Mouse (Mus musculus) MEL (cell line): ENCODE data around the gene B130006D01Rik. TPM values are rescaled to one million over a fixed set of nuclear protein-coding genes. Genes with fewer than 3 reads are reported as not detected.

Source experiments
- DNase-seq: peaks from one replicate; pipeline ENCODE4 v3.0.0; 2011; ENCODE audit warnings: low read depth, low spot score
- H3K27ac ChIP-seq: 2 replicates; pipeline ENCODE4 v1.5.1; 2012; ENCODE audit warnings: low read depth, mild to moderate bottlenecking, control low read depth, low read length, moderate library complexity; ENCODE audit not compliant: control insufficient read depth
- H3K27me3 ChIP-seq, 2 experiments: fragments of 150-350 bp in 1 of 2; sonication (generic) in 1 of 2; 2 replicates each; pipeline ENCODE4 v1.6.1; 2012; ENCODE audit warnings: low read length in 2 of 2, mild to moderate bottlenecking in 2 of 2, improper control_type of control experiment in 1 of 2, moderate library complexity in 1 of 2; ENCODE audit not compliant: insufficient read depth in 2 of 2, control insufficient read depth in 1 of 2
- H3K36me3 ChIP-seq, 2 experiments: 2 replicates each; pipeline ENCODE4 v1.6.1; 2012 to 2014; ENCODE audit warnings: low read length in 2 of 2, improper control_type of control experiment in 1 of 2, inconsistent platforms in 1 of 2, mild to moderate bottlenecking in 1 of 2; ENCODE audit not compliant: insufficient read depth in 2 of 2, control insufficient read depth in 1 of 2
- H3K4me1 ChIP-seq, 2 experiments: fragments of 150-350 bp in 1 of 2; sonication (generic) in 1 of 2; 2 replicates each; pipeline ENCODE4 v1.6.1; 2012; ENCODE audit warnings: low read length in 2 of 2, improper control_type of control experiment in 1 of 2, mild to moderate bottlenecking in 1 of 2; ENCODE audit not compliant: insufficient read depth in 2 of 2, control insufficient read depth in 1 of 2
- H3K4me3 ChIP-seq, 2 experiments: fragments of 150-350 bp in 1 of 2; sonication (generic) in 1 of 2; 2 replicates each; pipeline ENCODE4 v1.5.1; 2012; ENCODE audit warnings: low read depth in 2 of 2, low read length in 2 of 2, mild to moderate bottlenecking in 2 of 2, moderate library complexity in 2 of 2, control low read depth in 1 of 2, improper control_type of control experiment in 1 of 2; ENCODE audit not compliant: control insufficient read depth in 1 of 2, insufficient read depth in 1 of 2
- H3K79me2 ChIP-seq: 2 replicates; pipeline ENCODE4 v1.6.1; 2012; ENCODE audit warnings: mild to moderate bottlenecking, low read length, moderate library complexity; ENCODE audit not compliant: control insufficient read depth, poor library complexity, insufficient read depth
- H3K9ac ChIP-seq: 2 replicates; pipeline ENCODE4 v1.6.1; 2012; ENCODE audit warnings: low read depth, mild to moderate bottlenecking, control low read depth, low read length, moderate library complexity; ENCODE audit not compliant: control insufficient read depth, poor library complexity, severe bottlenecking
- H3K9me3 ChIP-seq: fragments of 150-350 bp; sonication (generic); replicated peaks from 2 replicates; pipeline ENCODE4 v1.6.1; 2012; ENCODE audit warnings: mild to moderate bottlenecking, low read length, improper control_type of control experiment, moderate library complexity; ENCODE audit not compliant: insufficient read depth
- BHLHE40 ChIP-seq: IDR thresholded peaks from 2 replicates; pipeline ENCODE4 v1.6.1; 2012; ENCODE audit warnings: low read depth, mild to moderate bottlenecking, inconsistent platforms, low read length, improper control_type of control experiment, borderline replicate concordance
- CHD1 ChIP-seq: IDR thresholded peaks from 2 replicates; pipeline ENCODE4 v1.6.1; 2012; ENCODE audit warnings: low read depth, mild to moderate bottlenecking, inconsistent platforms, low read length, improper control_type of control experiment
- CHD2 ChIP-seq: IDR thresholded peaks from 2 replicates; pipeline ENCODE4 v1.6.1; 2011; ENCODE audit warnings: low read length, improper control_type of control experiment
- CTCF ChIP-seq, 3 experiments: IDR thresholded peaks in 2 of 3; conservative IDR thresholded peaks in 1 of 3; 2 replicates each; pipeline ENCODE4 v1.5.1; 2011 to 2012; ENCODE audit warnings: low read length in 3 of 3, low read depth in 2 of 3, mild to moderate bottlenecking in 2 of 3, improper control_type of control experiment in 1 of 3, inconsistent platforms in 1 of 3, mixed read lengths in 1 of 3, moderate library complexity in 1 of 3; ENCODE audit not compliant: control insufficient read depth in 1 of 3, insufficient read depth in 1 of 3, poor library complexity in 1 of 3, severe bottlenecking in 1 of 3
- E2F4 ChIP-seq: IDR thresholded peaks from 2 replicates; pipeline ENCODE4 v1.6.1; 2011; ENCODE audit warnings: low read depth, low read length, improper control_type of control experiment, borderline replicate concordance
- ELF1 ChIP-seq: IDR thresholded peaks from 2 replicates; pipeline ENCODE4 v1.6.1; 2014; ENCODE audit warnings: low read depth, mild to moderate bottlenecking, inconsistent platforms, low read length, improper control_type of control experiment, moderate library complexity
- EP300 ChIP-seq, 2 experiments: IDR thresholded peaks; 2 replicates each; pipeline ENCODE4 v1.6.1; 2011; ENCODE audit warnings: improper control_type of control experiment in 2 of 2, low read length in 2 of 2, low read depth in 1 of 2, mild to moderate bottlenecking in 1 of 2
- GABPA ChIP-seq: IDR thresholded peaks from 2 replicates; pipeline ENCODE4 v1.6.1; 2012; ENCODE audit warnings: low read depth, mild to moderate bottlenecking, inconsistent platforms, low read length, improper control_type of control experiment, moderate library complexity
- GATA1 ChIP-seq: IDR thresholded peaks from 2 replicates; pipeline ENCODE4 v1.6.1; 2011; ENCODE audit warnings: low read depth, low read length, improper control_type of control experiment
- HCFC1 ChIP-seq: IDR thresholded peaks from 2 replicates; pipeline ENCODE4 v1.6.1; 2012; ENCODE audit warnings: low read depth, mild to moderate bottlenecking, inconsistent platforms, low read length, improper control_type of control experiment, moderate library complexity
- MAFK ChIP-seq: IDR thresholded peaks from 2 replicates; pipeline ENCODE4 v1.6.1; 2011; ENCODE audit warnings: low read depth, mild to moderate bottlenecking, low read length, improper control_type of control experiment, borderline replicate concordance
- MAX ChIP-seq: IDR thresholded peaks from 2 replicates; pipeline ENCODE4 v1.6.1; 2011; ENCODE audit warnings: low read length, improper control_type of control experiment
- MAZ ChIP-seq: IDR thresholded peaks from 2 replicates; pipeline ENCODE4 v1.6.1; 2012; ENCODE audit warnings: low read depth, mild to moderate bottlenecking, inconsistent platforms, low read length, improper control_type of control experiment
- MEF2A ChIP-seq: IDR thresholded peaks from 2 replicates; pipeline ENCODE4 v1.6.1; 2014; ENCODE audit warnings: low read depth, mild to moderate bottlenecking, inconsistent platforms, low read length, improper control_type of control experiment; ENCODE audit not compliant: poor library complexity, insufficient replicate concordance, severe bottlenecking; ENCODE audit errors: extremely low read depth
- MXI1 ChIP-seq: IDR thresholded peaks from 2 replicates; pipeline ENCODE4 v1.6.1; 2011; ENCODE audit warnings: mild to moderate bottlenecking, low read depth, low read length, improper control_type of control experiment
- MYB ChIP-seq: IDR thresholded peaks from 2 replicates; pipeline ENCODE4 v1.6.1; 2011; ENCODE audit warnings: mild to moderate bottlenecking, low read depth, low read length, improper control_type of control experiment
- MYC ChIP-seq: IDR thresholded peaks from 2 replicates; pipeline ENCODE4 v1.6.1; 2011; ENCODE audit warnings: low read depth, mild to moderate bottlenecking, low read length, improper control_type of control experiment, moderate library complexity
- NELFE ChIP-seq: IDR thresholded peaks from 2 replicates; pipeline ENCODE4 v1.6.1; 2011; ENCODE audit warnings: low read depth, low read length, improper control_type of control experiment
- POLR2A ChIP-seq, 2 experiments: IDR thresholded peaks; 2 replicates each; pipeline ENCODE4 v1.6.1; 2011 to 2012; ENCODE audit warnings: low read length in 2 of 2, mild to moderate bottlenecking in 2 of 2, control low read depth in 1 of 2, improper control_type of control experiment in 1 of 2, low read depth in 1 of 2, moderate library complexity in 1 of 2; ENCODE audit not compliant: control insufficient read depth in 1 of 2, insufficient read depth in 1 of 2, poor library complexity in 1 of 2
- POLR2AphosphoS5 ChIP-seq: IDR thresholded peaks from 2 replicates; pipeline ENCODE4 v1.6.1; 2012; ENCODE audit warnings: low read depth, borderline replicate concordance, mild to moderate bottlenecking, inconsistent platforms, low read length, moderate library complexity, mixed read lengths
- RAD21 ChIP-seq: IDR thresholded peaks from 2 replicates; pipeline ENCODE4 v1.6.1; 2011; ENCODE audit warnings: mild to moderate bottlenecking, low read depth, low read length, improper control_type of control experiment
- RCOR1 ChIP-seq: IDR thresholded peaks from 2 replicates; pipeline ENCODE4 v1.6.1; 2012; ENCODE audit warnings: low read depth, mild to moderate bottlenecking, inconsistent platforms, low read length, improper control_type of control experiment
- SIN3A ChIP-seq: IDR thresholded peaks from 2 replicates; pipeline ENCODE4 v1.6.1; 2012; ENCODE audit warnings: low read length, improper control_type of control experiment, inconsistent platforms
- SMC3 ChIP-seq: IDR thresholded peaks from 2 replicates; pipeline ENCODE4 v1.6.1; 2011; ENCODE audit warnings: low read depth, low read length, improper control_type of control experiment
- TAL1 ChIP-seq: IDR thresholded peaks from 2 replicates; pipeline ENCODE4 v1.6.1; 2012; ENCODE audit warnings: mild to moderate bottlenecking, inconsistent platforms, low read length, moderate library complexity, mixed read lengths
- TBP ChIP-seq: IDR thresholded peaks from 2 replicates; pipeline ENCODE4 v1.8.0; 2011; ENCODE audit warnings: low read depth, low read length, improper control_type of control experiment
- TCF12 ChIP-seq: IDR thresholded peaks from 2 replicates; pipeline ENCODE4 v1.6.1; 2014; ENCODE audit warnings: low read depth, mild to moderate bottlenecking, inconsistent platforms, low read length, improper control_type of control experiment, moderate library complexity
- UBTF ChIP-seq: IDR thresholded peaks from 2 replicates; pipeline ENCODE4 v1.6.1; 2012; ENCODE audit warnings: low read depth, mild to moderate bottlenecking, inconsistent platforms, low read length, improper control_type of control experiment, moderate library complexity, borderline replicate concordance; ENCODE audit not compliant: insufficient read depth
- USF1 ChIP-seq: IDR thresholded peaks from 2 replicates; pipeline ENCODE4 v1.6.1; 2014; ENCODE audit warnings: low read depth, mild to moderate bottlenecking, inconsistent platforms, low read length, improper control_type of control experiment, moderate library complexity
- USF2 ChIP-seq, 2 experiments: IDR thresholded peaks; 2 replicates each; pipeline ENCODE4 v1.6.1; 2011 to 2012; ENCODE audit warnings: improper control_type of control experiment in 2 of 2, low read length in 2 of 2, borderline replicate concordance in 1 of 2, inconsistent platforms in 1 of 2, low read depth in 1 of 2, mild to moderate bottlenecking in 1 of 2; ENCODE audit not compliant: insufficient read depth in 1 of 2
- ZC3H11A ChIP-seq: IDR thresholded peaks from 2 replicates; pipeline ENCODE4 v1.6.1; 2012; ENCODE audit warnings: low read depth, mild to moderate bottlenecking, inconsistent platforms, low read length, improper control_type of control experiment
- ZKSCAN1 ChIP-seq: IDR thresholded peaks from 2 replicates; pipeline ENCODE4 v1.6.1; 2012; ENCODE audit warnings: low read depth, mild to moderate bottlenecking, inconsistent platforms, low read length, improper control_type of control experiment, moderate library complexity
- polyA plus RNA-seq, 2 experiments: library from polyadenylated mRNA; stranded (reverse) in 1 of 2; unstranded in 1 of 2; fragments of >175 nt in 1 of 2; fragments of >200 nt in 1 of 2; gene quantifications; 2 replicates each; pipeline versions ENCODE4 v1.2.1 to v1.2.4; 2012; ENCODE audit warnings: low replicate concordance in 2 of 2, low read depth in 1 of 2; ENCODE audit not compliant: insufficient read length in 2 of 2, insufficient read depth in 1 of 2, missing spikeins in 1 of 2
- total RNA-seq: library from RNA; depleted of rRNA; stranded (reverse); fragments of 300-350 nt; gene quantifications from 2 replicates; pipeline ENCODE4 v1.2.3, GENCODE M21; 2012

B130006D01Rik gene
- total and polyA plus RNA-seq, 3 experiments: 0.11 to 0.73 TPM; not detected in 1

DNA sequence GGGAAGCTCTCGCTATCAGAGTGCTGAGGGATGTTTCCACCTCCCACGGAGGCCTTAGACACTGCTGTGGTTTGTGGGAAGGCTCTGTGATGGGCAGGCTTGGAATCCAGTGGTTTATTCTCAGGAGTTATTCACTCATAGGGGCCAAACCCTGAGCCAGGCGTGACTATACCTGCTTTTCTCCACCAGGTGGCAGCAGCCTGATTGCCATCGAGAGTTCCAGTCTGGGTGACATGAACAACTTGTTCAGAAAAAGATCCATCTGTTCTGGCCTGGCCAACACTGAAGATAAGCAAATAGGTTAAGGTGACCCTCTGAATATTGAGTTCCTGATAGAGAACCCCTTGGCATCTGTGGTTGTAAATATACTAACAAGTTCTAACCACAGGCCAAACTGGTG is 37.4 kb upstream of the B130006D01Rik start (continued):
- TF ChIP-seq POLR2A (IDR thresholded peaks at IDR 0.05; ENCODE audit: control insufficient read depth in 1 of 2, insufficient read depth in 1 of 2, low read depth in 1 of 2, low read length in 2 of 2, poor library complexity in 1 of 2): no peak
- no peak for TF ChIP-seq MAFK
- TF ChIP-seq CTCF (IDR thresholded peaks at IDR 0.05 in 2 of 3, conservative IDR thresholded peaks at IDR 0.05 in 1 of 3; ENCODE audit: control insufficient read depth in 1 of 3, insufficient read depth in 1 of 3, low read depth in 2 of 3, low read length in 3 of 3, poor library complexity in 1 of 3, severe bottlenecking in 1 of 3): peak; percentile 97 to 100 (median 98)
- peak; percentile 53 for TF ChIP-seq MXI1
- no peak for TF ChIP-seq MYB

DNA sequence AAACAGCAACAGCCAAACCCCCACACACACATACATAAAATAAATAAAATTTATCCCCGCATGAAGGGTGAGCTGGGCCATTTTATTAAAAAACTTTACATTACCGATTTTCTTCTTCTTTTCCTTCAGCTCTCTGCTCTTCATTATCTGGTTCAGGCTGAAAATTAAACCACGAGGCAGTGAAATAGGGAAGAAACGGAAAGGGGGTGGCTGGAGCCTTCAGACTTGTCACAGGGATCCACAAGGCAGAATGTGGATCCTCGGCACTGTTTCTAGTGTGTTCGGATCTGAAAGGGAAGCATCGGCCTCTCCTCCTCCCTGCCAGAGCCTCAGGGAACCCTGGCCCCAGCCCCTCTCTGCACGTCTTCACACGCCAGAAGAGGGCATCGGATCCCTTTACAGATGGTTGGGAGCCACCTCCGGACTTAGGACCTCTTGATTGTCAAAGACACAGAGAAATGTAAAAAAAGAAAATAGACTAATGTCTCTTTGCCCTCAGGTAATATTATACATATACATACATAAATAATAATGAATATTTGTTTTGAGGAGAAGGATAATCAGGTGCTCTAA is 36.2 kb upstream of the B130006D01Rik start:
- Histone ChIP-seq H3K79me2 (no peaks in the 10 kb centered on the region; the same call in 1 of the 2 replicates), H3K27ac (peak overlapping the region; percentile 85), H3K4me1 (peaks cover 11 to 43% of the 10 kb centered on the region in 2 experiments), H3K9ac (peak overlapping the region; percentile 76), H3K9me3 (no peaks in the 10 kb centered on the region), H3K36me3 (peaks cover 0 to 23% of the 10 kb centered on the region in 2 experiments; a peak in 2 of 4 replicates), H3K27me3 (no peaks in the 10 kb centered on the region), H3K4me3 (peak overlapping the region; percentile 51 to 63)
- DNase-seq: peak; percentile 87
- TF ChIP-seq MEF2A (no peak), TCF12 (0 out of 2 replicates have a peak, but pooled peaks have one; percentile 23), NELFE (0 out of 2 replicates have a peak, but pooled peaks have one; percentile 29), MAFK (no peak), TBP (peak; percentile 84), USF2 (IDR thresholded peaks at IDR 0.05; ENCODE audit: borderline replicate concordance in 1 of 2, insufficient read depth in 1 of 2, low read depth in 1 of 2, low read length in 2 of 2) (no peak), CHD1 (no peak; the same call in 1 of the 2 replicates), RCOR1 (peak; percentile 23; the same call in 1 of the 2 replicates), GATA1 (peak; percentile 16; the same call in 1 of the 2 replicates), TAL1 (no peak), ELF1 (no peak), BHLHE40 (no peak), MAX (no peak), USF1 (no peak), RAD21 (peak; percentile 65), HCFC1 (no peak), ZKSCAN1 (no peak), EP300 (IDR thresholded peaks at IDR 0.05; ENCODE audit: low read depth in 1 of 2, low read length in 2 of 2) (peak in 1 of 2 experiments; percentile 40; a peak in 1 of 4 replicates), SMC3 (peak; percentile 69), ZC3H11A (peak; percentile 81), MAZ (no peak), E2F4 (no peak), POLR2A (IDR thresholded peaks at IDR 0.05; ENCODE audit: control insufficient read depth in 1 of 2, insufficient read depth in 1 of 2, low read depth in 1 of 2, low read length in 2 of 2, poor library complexity in 1 of 2) (peak in 1 of 2 experiments; percentile 50; a peak in 2 of 4 replicates), SIN3A (peak; percentile 71), GABPA (no peak), MXI1 (peak; percentile 86), MYC (peak; percentile 91), UBTF (no peak), CTCF (IDR thresholded peaks at IDR 0.05 in 2 of 3, conservative IDR thresholded peaks at IDR 0.05 in 1 of 3; ENCODE audit: control insufficient read depth in 1 of 3, insufficient read depth in 1 of 3, low read depth in 2 of 3, low read length in 3 of 3, poor library complexity in 1 of 3, severe bottlenecking in 1 of 3) (peak; percentile 14 to 69 (median 67); a peak in 4 of 6 replicates), POLR2AphosphoS5 (no peak), CHD2 (no peak)
